Mouse (Mus musculus) heart, adult 2 months (tissue): Measurements from ENCODE around the gene AC153137.1.

Source experiments
- CTCF ChIP-seq: fragments of 200-600 bp; IDR thresholded peaks from 2 replicates; pipeline ENCODE4 v1.8.1; 2022; ENCODE audit warnings: antibody characterized with exemption, mild to moderate bottlenecking, moderate library complexity
- EP300 ChIP-seq: fragments of 200-500 bp; IDR thresholded peaks from 2 replicates; pipeline ENCODE4 v1.6.1; 2011; ENCODE audit warnings: low read depth, low read length, control low read depth; ENCODE audit not compliant: insufficient read depth
- POLR2A ChIP-seq: fragments of 200-500 bp; IDR thresholded peaks from 2 replicates; pipeline ENCODE4 v1.6.1; 2011; ENCODE audit warnings: mild to moderate bottlenecking, low read depth, low read length, control low read depth; ENCODE audit not compliant: insufficient read depth

- TF ChIP-seq POLR2A (no peak), CTCF (no peak), EP300 (no peak)
Observed at GRCm38 (mm10) chr1:30940571-30940970, 37.2 kb downstream of the AC153137.1 start.
